Mouse (Mus musculus) liver, embryonic 11.5 days (tissue): ENCODE measurements around the gene Orm1. TPM values are rescaled to one million over a fixed set of nuclear protein-coding genes. Genes with fewer than 3 reads are reported as not detected.
"Not testable (repeated sequence)": the region's sequence is repeated elsewhere in the genome, so short reads cannot be mapped to it uniquely, and the experiment has no call there.

Source experiments
- ATAC-seq: fragments of 200-750 bp; cut with Nextera tagmentation; replicated peaks from 2 replicates; pipeline ENCODE4 v1.8.0; 2017; ENCODE audit warnings: moderate number of reproducible peaks, mild to moderate bottlenecking, moderate TSS enrichment, moderate library complexity; ENCODE audit not compliant: low FRiP score
- DNase-seq: peaks from one replicate; pipeline ENCODE4 v3.0.0-alpha.2; 2017; ENCODE audit warnings: low spot score
- H3K27ac ChIP-seq: fragments of 300-500 bp; sonication (generic); 2 replicates; pipeline ENCODE4 v1.5.1; 2014; ENCODE audit warnings: mild to moderate bottlenecking, low read depth, low read length, control low read depth
- H3K27me3 ChIP-seq: fragments of 300-500 bp; sonication (generic); replicated peaks from 2 replicates; pipeline ENCODE4 v1.6.1; 2014; ENCODE audit warnings: low read length, mixed read lengths; ENCODE audit not compliant: control insufficient read depth, insufficient read depth
- H3K36me3 ChIP-seq: fragments of 300-500 bp; sonication (generic); 2 replicates; pipeline ENCODE4 v1.6.1; 2014; ENCODE audit warnings: mild to moderate bottlenecking, low read length, moderate library complexity, mixed read lengths; ENCODE audit not compliant: control insufficient read depth, insufficient read depth
- H3K4me1 ChIP-seq: fragments of 300-500 bp; sonication (generic); replicated peaks from 2 replicates; pipeline ENCODE4 v1.6.1; 2014; ENCODE audit warnings: low read length, mixed read lengths; ENCODE audit not compliant: control insufficient read depth, insufficient read depth
- H3K4me2 ChIP-seq: fragments of 300-500 bp; sonication (generic); 2 replicates; pipeline ENCODE4 v1.6.1; 2014; ENCODE audit warnings: mild to moderate bottlenecking, control low read depth, moderate library complexity
- H3K4me3 ChIP-seq: fragments of 300-500 bp; sonication (generic); 2 replicates; pipeline ENCODE4 v1.5.1; 2014; ENCODE audit warnings: low read depth, low read length, control low read depth
- H3K9ac ChIP-seq: fragments of 300-500 bp; sonication (generic); 2 replicates; pipeline ENCODE4 v1.6.1; 2014; ENCODE audit warnings: low read depth, low read length, control low read depth
- H3K9me3 ChIP-seq: fragments of 300-500 bp; sonication (generic); 2 replicates; pipeline ENCODE4 v1.6.1; 2016; ENCODE audit warnings: low read length, inconsistent platforms, mixed read lengths; ENCODE audit not compliant: control insufficient read depth
- WGBS: fragments of 180-500 bp; shearing (Covaris S2); extraction: QIAGEN DNeasy Blood & Tissue Kit; methylation state at CpG from one replicate; pipeline ENCODE4 v1.1.7; 2014; 5-methylcytosine and 5-hydroxymethylcytosine counted together
- polyA plus RNA-seq: library from polyadenylated mRNA; unstranded; fragments of >200 nt; fragmentation: Nextera tagmentation; extraction: Ambion mirVana; gene quantifications from 2 replicates; pipeline ENCODE4 v1.2.1, GENCODE M21; 2014

Orm1 gene
- polyA plus RNA-seq, 1 experiment from 2014 or later = not detected

DNA sequence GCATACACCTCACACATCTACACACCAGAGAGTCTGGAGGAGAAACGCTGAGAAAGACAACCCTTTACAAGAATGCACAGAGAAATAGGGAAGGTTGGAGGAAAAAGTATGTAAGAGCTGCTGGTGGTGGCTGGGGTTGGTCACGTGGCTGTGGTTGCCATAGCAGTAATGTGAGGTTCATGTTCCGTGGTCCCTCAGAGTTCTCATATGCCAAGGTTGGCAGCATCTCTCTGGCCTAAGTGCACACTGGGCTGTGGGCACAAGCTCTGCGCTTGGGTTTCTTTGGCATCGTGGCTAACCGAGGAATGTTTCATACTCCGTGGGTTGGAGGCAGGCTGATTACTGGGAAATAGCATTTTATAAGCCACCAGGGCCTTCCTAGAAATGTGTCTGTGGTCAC, 32.9 kb upstream of the Orm1 start:
- H3K9ac ChIP-seq = no peak overlapping the region
- H3K9me3 ChIP-seq = no peaks in the 10 kb centered on the region
- no peak overlapping the region for H3K4me2 ChIP-seq
- 86% methylated on average over 7 of the region's 7 CpGs for WGBS
- no peaks in the 10 kb centered on the region for H3K4me1 ChIP-seq
- DNase-seq = no peak
- H3K4me3 ChIP-seq = no peak overlapping the region
- H3K36me3 ChIP-seq = no peaks in the 10 kb centered on the region
- H3K27ac ChIP-seq = no peak overlapping the region
- no peak for ATAC-seq
- H3K27me3 ChIP-seq = no peaks in the 10 kb centered on the region

DNA sequence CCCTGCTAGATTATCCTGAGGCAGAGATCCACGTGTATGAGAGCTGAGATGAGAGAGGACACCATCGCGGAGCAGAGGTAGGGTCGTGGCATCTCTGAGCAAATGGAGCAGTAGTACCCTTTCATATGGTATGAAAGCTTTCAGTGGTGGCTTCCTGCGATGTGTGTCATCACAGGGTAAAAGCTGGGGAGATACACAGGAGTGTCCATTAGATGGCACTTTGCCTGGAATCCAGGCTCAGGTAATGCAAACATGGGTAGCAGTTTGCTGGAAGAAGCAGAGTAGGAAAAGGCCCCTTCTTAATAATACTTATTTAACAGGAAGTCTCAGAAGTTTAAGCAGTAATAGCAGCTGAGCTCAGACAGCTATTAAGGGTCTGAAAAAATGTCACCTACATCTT, 30.3 kb upstream of the Orm1 start:
- Histone ChIP-seq H3K36me3 (no peaks in the 10 kb centered on the region), H3K27me3 (no peaks in the 10 kb centered on the region), H3K9ac (no peak overlapping the region), H3K4me3 (no peak overlapping the region), H3K27ac (no peak overlapping the region), H3K9me3 (no peaks in the 10 kb centered on the region), H3K4me1 (no peaks in the 10 kb centered on the region), H3K4me2 (no peak overlapping the region)
- no peak for ATAC-seq
- WGBS = 68% methylated on average over 5 of the region's 5 CpGs
- no peak for DNase-seq

DNA sequence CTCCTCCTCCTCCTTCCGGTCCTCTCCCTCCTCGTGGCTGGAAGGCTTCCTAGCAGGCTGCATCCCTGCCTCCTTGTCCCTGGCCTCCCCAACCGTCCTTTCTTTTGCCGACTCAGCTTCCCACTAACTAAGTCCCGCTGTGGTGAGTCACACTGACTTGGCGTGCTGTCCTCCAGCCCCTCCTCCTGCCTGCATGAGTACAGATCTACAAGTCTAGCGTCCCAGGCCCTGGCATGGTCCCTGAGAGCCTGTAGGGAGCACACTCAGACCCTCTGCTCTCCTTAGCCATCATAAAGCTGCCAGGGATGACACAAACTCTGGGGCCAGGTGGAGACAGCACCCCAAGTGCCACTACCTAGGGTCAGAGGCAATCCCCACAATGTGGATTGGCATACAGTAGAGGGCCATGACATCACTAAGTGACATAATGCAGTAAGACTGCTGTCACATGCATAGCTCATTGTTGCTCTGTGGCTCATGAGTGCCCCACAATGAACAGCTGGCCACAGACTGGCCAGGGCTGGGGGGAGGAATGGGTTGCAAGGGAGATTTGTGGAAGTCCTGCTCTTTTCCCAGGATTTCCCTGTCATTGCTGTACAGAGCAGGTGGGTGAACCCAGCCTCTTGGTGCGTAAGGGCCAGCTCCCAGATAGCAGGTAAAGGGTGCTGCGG, 28.1 kb upstream of the Orm1 start:
- ATAC-seq = no peak
- Histone ChIP-seq H3K9me3 (no peaks in the 10 kb centered on the region), H3K36me3 (no peaks in the 10 kb centered on the region), H3K9ac (no peak overlapping the region), H3K4me1 (no peaks in the 10 kb centered on the region), H3K27me3 (no peaks in the 10 kb centered on the region), H3K27ac (no peak overlapping the region), H3K4me3 (no peak overlapping the region), H3K4me2 (no peak overlapping the region)
- DNase-seq = no peak
- WGBS = 64% methylated on average over 9 of the region's 9 CpGs

DNA sequence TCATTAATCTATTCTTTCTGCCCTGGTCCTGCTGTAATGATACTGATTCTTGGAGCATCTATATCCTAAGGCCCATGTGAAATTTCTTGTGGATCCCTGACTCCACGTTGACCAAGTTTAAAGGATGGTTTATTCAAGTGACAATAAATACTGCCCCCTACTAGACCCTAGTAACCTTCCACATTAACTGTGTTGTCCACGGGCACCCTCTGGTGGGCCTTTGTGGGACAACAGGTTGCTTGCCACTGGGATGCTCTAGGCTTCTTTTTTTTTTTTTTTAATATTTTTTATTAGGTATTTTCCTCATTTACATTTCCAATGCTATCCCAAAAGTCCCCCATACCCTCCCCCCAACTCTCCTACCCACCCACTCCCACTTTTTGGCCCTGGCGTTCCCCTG, 24.8 kb upstream of the Orm1 start:
- H3K36me3 ChIP-seq, H3K27me3 ChIP-seq, DNase-seq, H3K27ac ChIP-seq, H3K9ac ChIP-seq, H3K4me2 ChIP-seq, ATAC-seq, H3K4me3 ChIP-seq, H3K4me1 ChIP-seq, H3K9me3 ChIP-seq: not testable (repeated sequence)
- WGBS = 31% methylated on average over 3 of the region's 3 CpGs

DNA sequence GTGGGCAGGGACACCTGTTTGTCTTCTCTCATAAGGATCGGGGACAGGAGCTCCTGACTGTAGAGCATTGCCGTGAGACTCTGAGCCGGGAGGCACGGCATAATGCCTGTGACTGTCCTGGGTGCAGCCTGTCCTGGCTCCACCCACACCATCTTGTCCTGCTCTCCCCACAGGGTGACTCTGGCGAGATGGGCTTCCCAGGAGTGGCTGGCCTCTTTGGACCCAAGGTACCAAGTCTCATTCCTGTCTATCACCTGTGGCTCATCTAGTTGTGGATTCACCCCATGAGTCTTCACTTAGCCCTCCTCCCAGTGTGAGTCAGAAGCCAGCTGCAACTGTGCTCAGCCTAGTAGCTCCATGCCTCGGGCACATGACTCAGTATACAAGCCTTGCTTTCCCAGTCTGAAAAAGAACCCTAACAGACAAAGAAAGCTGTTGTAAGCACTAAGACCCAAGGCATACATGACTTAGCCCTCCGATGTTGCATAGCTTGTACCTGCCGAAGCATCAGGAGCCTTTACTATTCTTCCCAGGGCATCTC, 21.0 kb upstream of the Orm1 start:
- Histone ChIP-seq H3K9me3 (no peaks in the 10 kb centered on the region), H3K36me3 (no peaks in the 10 kb centered on the region), H3K4me2 (no peak overlapping the region), H3K4me3 (no peak overlapping the region), H3K27ac (no peak overlapping the region), H3K27me3 (no peaks in the 10 kb centered on the region), H3K9ac (no peak overlapping the region), H3K4me1 (no peaks in the 10 kb centered on the region)
- DNase-seq (no peak), ATAC-seq (no peak)
- WGBS = 70% methylated on average over 8 of the region's 8 CpGs

DNA sequence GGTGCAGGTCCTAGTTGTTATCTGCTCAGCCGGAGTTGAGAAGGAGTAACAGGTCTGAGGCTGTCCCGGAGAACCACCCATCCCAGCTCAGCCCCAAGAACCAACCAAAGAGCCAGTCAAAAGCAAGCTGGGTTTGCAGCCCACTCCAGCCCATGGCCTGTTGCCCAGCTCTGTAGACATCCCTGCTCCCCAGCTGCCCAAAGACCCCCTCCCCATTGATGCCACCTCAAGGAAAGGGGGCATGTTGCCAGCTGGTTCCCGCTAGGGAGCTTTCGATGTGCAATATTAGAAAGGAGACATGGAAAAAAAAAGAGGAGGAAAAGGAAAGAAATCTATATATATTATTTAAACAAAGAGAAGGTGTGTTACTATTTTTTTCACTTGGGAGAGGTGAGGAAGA, 11.0 kb upstream of the Orm1 start:
- DNase-seq = no peak

DNA sequence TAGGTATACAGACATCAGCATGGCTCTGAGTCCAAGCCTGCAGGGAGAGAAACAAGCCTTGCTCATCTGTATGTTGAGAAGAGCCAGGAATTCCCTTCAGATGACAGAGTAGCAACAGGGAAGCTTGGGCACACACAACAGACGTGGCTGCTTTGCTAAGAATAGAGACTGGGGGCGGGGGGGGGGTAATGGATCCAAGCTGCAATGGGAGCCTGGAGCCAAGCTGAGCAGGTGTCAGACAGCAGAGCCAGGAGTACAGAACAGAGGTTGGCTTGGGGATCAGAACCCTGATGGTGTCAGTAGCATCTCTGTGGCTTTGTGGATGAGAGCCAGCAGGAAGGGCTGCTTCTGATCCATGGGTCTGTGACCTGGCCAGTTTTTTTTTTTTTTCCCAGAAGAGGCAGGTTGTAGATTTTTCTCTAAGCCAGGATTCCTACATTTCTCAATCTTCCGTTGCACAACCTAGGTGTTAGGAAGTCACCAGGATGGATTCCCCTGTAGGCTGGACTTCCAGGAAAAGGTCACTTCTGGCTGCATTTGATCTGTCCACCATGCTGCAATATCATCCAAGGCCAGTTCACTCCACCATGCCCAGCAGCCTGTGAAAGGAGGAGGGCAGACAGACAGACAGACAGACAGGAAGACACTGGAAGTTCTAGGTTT, 5.8 kb upstream of the Orm1 start:
- whole genome bisulfite sequencing = 59% methylated on average over 3 of the region's 3 CpGs

More for the DNA sequence above, 11.0 kb upstream of the Orm1 start:
- H3K27me3 ChIP-seq = no peaks in the 10 kb centered on the region
- peaks cover 2% of the 10 kb centered on the region; the same call in 1 of the 2 replicates for H3K36me3 ChIP-seq
- 87% methylated on average over 4 of the region's 4 CpGs for WGBS
- H3K9ac ChIP-seq = no peak overlapping the region
- no peaks in the 10 kb centered on the region for H3K9me3 ChIP-seq
- H3K4me3 ChIP-seq = no peak overlapping the region
- H3K4me2 ChIP-seq = no peak overlapping the region
- H3K27ac ChIP-seq = no peak overlapping the region
- H3K4me1 ChIP-seq = no peaks in the 10 kb centered on the region
- no peak for ATAC-seq

DNA sequence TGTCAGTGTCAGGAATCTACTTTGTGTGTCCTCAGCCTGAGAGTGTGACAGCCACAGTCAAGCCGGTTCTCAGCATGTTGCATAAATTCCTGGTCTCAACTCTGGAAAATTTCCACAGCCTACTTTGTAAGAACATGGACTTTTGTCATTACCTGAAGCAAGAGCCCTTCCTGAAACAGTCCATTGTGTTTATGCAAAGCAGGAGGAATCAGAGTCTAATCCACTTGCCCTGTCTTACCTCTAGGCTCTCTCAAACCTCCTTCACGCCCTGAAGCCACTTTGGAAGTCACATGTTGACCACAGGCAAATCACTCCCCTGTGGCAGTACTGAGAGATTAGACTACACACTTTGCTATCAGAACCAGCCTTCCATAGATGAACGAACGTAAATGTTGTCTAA, 1.9 kb upstream of the Orm1 start:
- 64% methylated on average over 4 of the region's 4 CpGs for WGBS
- no peak overlapping the region for H3K27ac ChIP-seq
- ATAC-seq = no peak
- H3K4me3 ChIP-seq = no peak overlapping the region
- no peaks in the 10 kb centered on the region for H3K27me3 ChIP-seq
- H3K9ac ChIP-seq = no peak overlapping the region
- no peaks in the 10 kb centered on the region for H3K36me3 ChIP-seq
- no peak overlapping the region for H3K4me2 ChIP-seq
- no peaks in the 10 kb centered on the region for H3K9me3 ChIP-seq
- DNase-seq = no peak
- H3K4me1 ChIP-seq = no peaks in the 10 kb centered on the region

More for the DNA sequence above, 5.8 kb upstream of the Orm1 start:
- Histone ChIP-seq H3K27ac (no peak overlapping the region), H3K4me1 (no peaks in the 10 kb centered on the region), H3K27me3 (no peaks in the 10 kb centered on the region), H3K4me3 (no peak overlapping the region), H3K4me2 (no peak overlapping the region), H3K36me3 (no peaks in the 10 kb centered on the region), H3K9ac (no peak overlapping the region), H3K9me3 (no peaks in the 10 kb centered on the region)
- DNase-seq (no peak), ATAC-seq (no peak)

DNA sequence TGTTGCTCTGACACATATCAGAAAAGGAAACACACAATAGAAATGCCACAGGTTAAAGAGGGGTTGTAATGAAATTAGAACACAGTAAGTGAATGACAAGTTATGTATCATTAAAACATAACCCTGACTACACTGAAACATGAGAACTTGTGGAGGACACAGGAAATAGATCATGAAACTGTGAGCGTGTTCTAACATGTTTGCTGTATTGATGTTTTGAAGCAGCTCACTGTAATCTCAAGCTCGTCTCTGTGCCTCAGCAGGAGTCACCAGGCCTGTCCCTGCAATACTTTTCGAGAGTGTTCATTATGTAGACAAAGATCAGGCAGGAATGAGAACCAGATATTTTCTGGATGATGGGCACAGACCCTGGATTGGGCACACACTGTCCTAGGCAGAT, 752 bp upstream of the Orm1 start:
- H3K4me3 ChIP-seq = no peak overlapping the region
- no peaks in the 10 kb centered on the region for H3K9me3 ChIP-seq
- H3K4me1 ChIP-seq = no peaks in the 10 kb centered on the region
- WGBS = 62% methylated on average over 3 of the region's 3 CpGs
- no peak overlapping the region for H3K4me2 ChIP-seq
- H3K36me3 ChIP-seq = no peaks in the 10 kb centered on the region
- ATAC-seq (no peak), DNase-seq (no peak)
- H3K27me3 ChIP-seq = no peaks in the 10 kb centered on the region
- no peak overlapping the region for H3K9ac ChIP-seq
- H3K27ac ChIP-seq = no peak overlapping the region
